Mouse (Mus musculus) neutrophil, adult 5-6 weeks (primary cell): Measurements from ENCODE around the gene Cd200r4. TPM values are rescaled to one million over a fixed set of nuclear protein-coding genes. Genes with fewer than 3 reads are reported as not detected.
"Not testable (repeated sequence)": the region's sequence is repeated elsewhere in the genome, so short reads cannot be mapped to it uniquely, and the experiment has no call there.

Source experiments
- ATAC-seq: fragments of 151-379, 151-347 bp; 2 replicates; pipeline ENCODE4 v1.8.0; 2017; ENCODE audit warnings: mild to moderate bottlenecking, moderate TSS enrichment; ENCODE audit not compliant: insufficient number of reproducible peaks, poor library complexity, low FRiP score, severe bottlenecking; ENCODE audit errors: extremely low read depth
- total RNA-seq: library from RNA; stranded (forward); fragments of 200-1000 nt; gene quantifications from 2 replicates; pipeline ENCODE4 v1.2.3, GENCODE M21; 2017

The Cd200r4 gene
- total RNA-seq, result 2.2 and 2.9 TPM in 2 replicates

GRCm38 (mm10) chr16:44811544-44811943 lies at the start of gene Cd200r4:
Cd200r4 (plus strand) TSS chr16:44811733.
- ATAC-seq, result no peak

DNA sequence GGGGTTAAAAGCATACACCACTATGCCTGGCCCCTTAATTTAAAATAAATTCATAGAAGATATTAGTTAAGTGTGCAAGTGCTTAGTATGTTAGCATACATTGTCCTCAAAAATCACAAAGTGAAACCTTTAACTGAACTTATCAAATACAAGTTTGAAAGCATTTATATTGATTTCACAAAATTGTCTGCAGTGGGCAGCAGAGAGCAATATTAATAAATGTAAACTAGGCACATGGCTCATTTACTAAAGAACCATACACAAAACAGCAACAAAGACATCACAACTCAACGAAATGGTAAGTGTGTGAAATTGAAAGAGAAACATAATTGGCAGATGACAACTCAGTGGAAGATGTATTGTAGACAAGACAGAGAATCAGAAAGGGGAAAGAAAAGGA lies 49.7 kb upstream of the Cd200r4 start:
- ATAC-seq, result no peak

- peak; percentile 39; the same call in 1 of the 2 replicates for ATAC-seq
Observed at GRCm38 (mm10) chr16:44765555-44766319, 45.8 kb upstream of the Cd200r4 start, which contains the start of gene Cd200r1. Cd200r1 (plus strand) TSS chr16:44765736.

- ATAC-seq, result no peak
Observed at GRCm38 (mm10) chr16:44766320-44766892, 45.1 kb upstream of the Cd200r4 start.

- ATAC-seq, result no peak
Observed at GRCm38 (mm10) chr16:44767506-44767905, 44.0 kb upstream of the Cd200r4 start.

DNA sequence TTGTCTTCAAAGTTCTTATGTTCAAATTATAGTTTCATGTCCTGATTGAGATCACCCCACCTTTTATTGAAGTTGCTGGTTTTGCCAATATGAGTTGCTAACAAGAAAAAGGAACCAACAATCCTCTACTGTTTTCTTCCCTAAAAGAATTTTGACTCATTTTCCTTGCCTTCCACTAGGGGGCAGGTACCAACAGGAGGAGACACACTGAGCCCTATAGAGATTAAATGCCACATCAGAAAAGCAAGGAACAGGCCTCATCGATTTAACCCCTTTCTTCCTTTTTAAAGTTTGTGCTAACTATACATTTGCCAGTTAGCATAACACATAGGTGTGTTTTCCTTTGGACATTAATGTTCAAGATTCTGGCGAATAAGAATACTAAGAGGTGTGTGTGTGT lies 43.6 kb upstream of the Cd200r4 start:
- peak; percentile 77 for ATAC-seq

GRCm38 (mm10) chr16:44772577-44772976 lies 39.0 kb upstream of the Cd200r4 start:
- no peak for ATAC-seq

DNA sequence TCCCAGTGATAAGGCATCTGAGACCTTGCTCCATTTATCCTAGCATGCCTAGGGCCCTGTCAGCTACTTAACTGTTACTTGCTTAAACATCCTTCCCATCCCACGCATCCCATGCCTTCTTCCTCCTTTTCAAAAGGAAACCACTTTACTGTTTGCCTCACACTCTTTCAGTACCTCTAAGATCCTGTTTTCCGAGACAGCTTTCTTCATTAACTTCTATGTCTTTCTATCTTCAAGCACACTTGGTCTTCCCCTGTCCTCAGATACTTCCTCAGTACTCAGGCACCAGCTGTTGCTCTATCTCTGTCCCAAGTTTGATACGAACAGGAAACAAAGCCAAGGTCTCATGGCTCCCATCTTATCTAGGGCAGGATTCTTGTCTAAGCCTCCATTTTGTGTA lies 37.9 kb upstream of the Cd200r4 start:
- ATAC-seq, result no peak

DNA sequence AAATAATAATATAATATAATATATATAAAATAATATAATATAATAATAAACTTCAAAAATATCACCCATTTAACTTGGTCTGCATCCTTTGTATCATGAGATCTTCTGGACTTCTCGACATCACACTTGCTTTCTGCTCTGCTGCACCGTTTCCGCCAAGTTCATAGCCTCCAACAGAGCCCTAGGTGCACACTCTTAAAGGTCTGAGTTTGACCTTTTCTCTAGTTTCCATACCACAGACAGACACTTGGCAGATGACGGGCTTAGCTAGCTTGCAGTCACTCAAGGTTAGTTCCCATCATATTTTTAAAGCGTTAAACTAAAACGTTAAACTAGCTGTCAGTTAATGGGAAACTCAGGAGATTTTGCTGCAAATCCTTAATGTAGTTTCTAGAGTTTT lies 37.3 kb upstream of the Cd200r4 start:
- no peak for ATAC-seq

- peak; percentile 66; the same call in 1 of the 2 replicates for ATAC-seq
Observed at GRCm38 (mm10) chr16:44778538-44779147, 32.9 kb upstream of the Cd200r4 start.

DNA sequence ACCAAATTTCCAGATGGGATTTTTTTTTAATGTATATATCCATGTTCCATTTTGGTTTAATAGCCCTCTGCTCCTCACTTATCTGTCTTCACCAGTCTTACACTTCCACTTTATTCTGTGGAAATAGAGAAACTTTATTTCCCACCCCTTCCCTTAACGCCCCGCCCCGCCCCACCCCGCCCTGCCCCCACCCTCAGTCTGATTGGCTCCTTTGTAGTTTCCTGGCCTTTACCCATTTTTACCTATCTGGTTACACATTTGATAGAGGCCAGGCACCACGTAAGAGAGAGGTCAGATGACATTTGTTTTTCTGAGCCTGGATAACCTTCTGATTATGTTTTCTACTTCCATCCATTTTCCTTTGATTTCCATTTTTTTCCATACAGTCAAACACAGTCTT lies 32.0 kb upstream of the Cd200r4 start:
- no peak for ATAC-seq

DNA sequence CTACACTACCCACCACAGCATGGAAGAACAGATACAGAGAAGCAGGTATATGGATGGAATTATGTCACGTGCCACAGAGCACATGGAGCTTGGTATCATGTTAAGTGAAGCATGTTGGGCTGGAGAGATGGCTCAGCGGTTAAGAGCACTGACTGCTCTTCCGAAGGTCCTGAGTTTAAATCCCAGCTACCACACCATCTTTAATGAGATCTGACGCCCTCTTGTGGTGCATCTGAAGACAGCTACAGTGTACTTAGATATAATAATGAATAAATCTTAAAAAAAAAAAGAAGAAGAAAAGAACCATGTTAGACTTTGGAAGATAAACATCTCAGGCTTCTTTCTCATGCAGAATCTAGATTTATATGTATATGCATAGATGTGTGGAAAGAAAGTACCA lies 30.8 kb upstream of the Cd200r4 start:
- ATAC-seq, result no peak

DNA sequence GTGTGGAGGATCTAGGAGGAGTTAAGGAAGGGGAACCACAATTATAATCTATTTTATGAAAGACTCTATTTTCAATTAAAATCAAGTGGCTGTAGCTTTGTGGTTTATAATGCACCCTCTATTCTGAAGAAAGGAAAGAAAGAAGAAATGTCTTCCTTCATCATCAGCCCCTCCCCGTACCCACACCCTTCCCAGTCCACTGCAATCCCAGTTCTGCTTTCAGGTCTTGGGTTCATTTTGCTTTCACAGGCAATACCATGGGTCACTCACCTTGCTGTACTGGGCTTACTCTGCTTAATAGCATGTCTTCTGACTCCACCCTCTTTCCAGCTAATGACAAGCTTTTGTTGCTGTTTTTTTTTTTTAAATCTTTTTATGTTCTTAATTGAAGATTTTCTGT lies 24.6 kb upstream of the Cd200r4 start:
- no peak for ATAC-seq

GRCm38 (mm10) chr16:44794416-44794815 lies 17.1 kb upstream of the Cd200r4 start:
- no peak for ATAC-seq

- ATAC-seq, result no peak
Observed at GRCm38 (mm10) chr16:44805976-44806375, 5.6 kb upstream of the Cd200r4 start.

DNA sequence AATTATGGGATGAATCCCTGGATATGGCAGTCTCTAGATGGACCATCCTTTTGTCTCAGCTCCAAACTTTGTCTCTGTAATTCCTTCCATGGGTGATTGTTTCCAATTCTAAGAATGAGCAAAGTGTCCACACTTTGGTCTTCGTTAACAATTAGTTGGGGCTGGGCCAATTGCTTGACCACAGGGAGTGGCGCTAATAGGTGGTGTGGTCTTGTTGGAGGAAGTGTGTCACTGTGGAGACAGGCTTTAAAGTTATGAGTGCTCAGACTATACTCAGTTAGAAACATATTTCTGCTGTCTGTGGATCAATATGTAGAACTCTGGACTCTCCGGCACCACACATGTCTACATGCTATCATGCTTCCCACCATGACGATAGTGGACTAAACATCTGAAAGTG lies 1.3 kb upstream of the Cd200r4 start:
- ATAC-seq, result not testable (repeated sequence)

DNA sequence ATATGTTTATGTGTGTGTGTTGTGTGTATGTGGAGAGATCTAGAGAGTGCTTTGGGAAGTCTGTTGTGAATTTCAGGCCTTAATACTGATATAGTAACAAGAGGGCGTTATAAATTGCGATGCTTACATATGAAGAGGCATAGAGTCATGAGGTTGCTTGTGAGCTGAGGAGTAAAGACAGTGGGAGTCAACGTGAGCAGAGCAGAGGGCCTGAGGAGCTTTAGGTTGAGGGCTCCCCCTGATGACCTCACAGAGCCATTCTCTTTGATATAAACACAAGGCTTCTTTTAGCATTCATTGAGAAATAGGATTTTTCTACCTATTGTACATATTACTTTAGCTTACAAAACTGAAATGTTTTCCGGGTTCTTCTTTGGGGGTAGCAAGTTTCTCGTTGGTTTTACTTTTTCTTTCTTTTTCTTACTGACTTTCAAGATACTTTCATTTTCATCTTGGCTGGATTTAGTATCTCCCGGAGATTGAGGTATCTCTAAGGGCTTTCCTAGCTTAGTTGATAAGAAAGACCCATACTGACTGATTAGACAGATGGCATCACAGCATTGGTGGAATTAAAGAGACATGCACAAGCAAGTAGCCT lies 1.0 kb downstream of the Cd200r4 start:
- ATAC-seq, result no peak

DNA sequence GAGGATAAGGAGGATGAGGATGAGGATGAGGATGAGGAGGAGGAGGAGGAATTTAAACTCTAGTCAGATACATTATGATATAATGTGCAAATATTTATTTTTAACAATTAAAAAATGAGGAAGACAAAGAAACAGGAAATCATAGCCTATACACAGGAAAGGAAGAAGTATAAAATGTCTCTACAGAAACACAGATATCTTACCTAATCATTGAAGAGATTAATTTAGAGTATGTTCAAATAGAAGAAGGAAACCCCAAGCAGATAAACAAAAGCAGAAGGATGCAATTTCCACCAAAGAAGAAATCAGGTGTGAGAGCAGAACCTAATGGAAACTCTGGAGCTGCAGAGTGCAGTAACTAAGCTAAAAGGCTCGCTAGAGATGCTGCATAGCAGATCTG lies 6.5 kb downstream of the Cd200r4 start:
- ATAC-seq, result no peak

GRCm38 (mm10) chr16:44820545-44820944 lies 9.0 kb downstream of the Cd200r4 start:
- no peak for ATAC-seq

GRCm38 (mm10) chr16:44832286-44832685 lies 20.8 kb downstream of the Cd200r4 start:
- ATAC-seq, result no peak
